Mouse (Mus musculus): ENCODE results near the gene Tpm1. TPM values are rescaled to one million over a fixed set of nuclear protein-coding genes. Genes with fewer than 3 reads are reported as not detected.

The Tpm1 gene
- polyA plus RNA-seq, 1 experiment: 1,516 TPM

DNA sequence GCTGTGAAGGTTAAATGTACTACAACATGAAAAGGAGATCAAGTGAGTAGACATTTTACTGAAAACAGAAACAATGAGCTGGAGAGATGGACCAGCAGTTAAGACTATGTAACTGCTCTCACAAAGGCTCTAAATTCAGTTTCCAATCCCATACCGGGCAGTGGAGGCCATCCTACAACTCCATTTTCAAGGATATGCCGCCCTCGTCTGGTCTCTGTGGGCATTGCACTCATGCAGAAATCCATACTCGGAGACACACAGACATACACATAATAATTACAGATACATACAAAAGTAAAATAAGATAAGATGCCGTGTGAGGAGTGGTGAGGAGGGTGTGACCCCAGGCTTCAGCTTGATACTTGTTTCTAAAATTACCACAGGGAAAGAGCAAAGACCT is 68.7 kb downstream of the Tpm1 start:
- Histone ChIP-seq H3K4me3 (ENCODE audit: low read depth, low read length) (no peak overlapping the region), H3K27me3 (ENCODE audit: control insufficient read depth, insufficient read depth, low read length, poor library complexity, severe bottlenecking) (peaks cover 1% of the 10 kb centered on the region; the same call in 1 of the 2 replicates), H3K9me3 (replicated peaks; ENCODE audit: control insufficient read depth, insufficient read depth, low read length, poor library complexity, severe bottlenecking) (no peaks in the 10 kb centered on the region), H3K27ac (ENCODE audit: insufficient read depth, low read length) (no peak overlapping the region), H3K4me1 (ENCODE audit: control insufficient read depth, insufficient read depth, low read length) (no peaks in the 10 kb centered on the region), H3K9ac (ENCODE audit: low read depth, poor library complexity, severe bottlenecking) (no peak overlapping the region), H3K36me3 (ENCODE audit: control insufficient read depth, insufficient read depth, low read length, poor library complexity, severe bottlenecking) (no peaks in the 10 kb centered on the region)
- no peak for TF ChIP-seq EP300 (IDR thresholded peaks at IDR 0.05; ENCODE audit: insufficient read depth, low read depth, low read length)
- no peak for TF ChIP-seq POLR2A (IDR thresholded peaks at IDR 0.05; ENCODE audit: insufficient read depth, low read length)
- TF ChIP-seq CTCF (IDR thresholded peaks at IDR 0.05; ENCODE audit: low read depth, low read length): peak; percentile 72

DNA sequence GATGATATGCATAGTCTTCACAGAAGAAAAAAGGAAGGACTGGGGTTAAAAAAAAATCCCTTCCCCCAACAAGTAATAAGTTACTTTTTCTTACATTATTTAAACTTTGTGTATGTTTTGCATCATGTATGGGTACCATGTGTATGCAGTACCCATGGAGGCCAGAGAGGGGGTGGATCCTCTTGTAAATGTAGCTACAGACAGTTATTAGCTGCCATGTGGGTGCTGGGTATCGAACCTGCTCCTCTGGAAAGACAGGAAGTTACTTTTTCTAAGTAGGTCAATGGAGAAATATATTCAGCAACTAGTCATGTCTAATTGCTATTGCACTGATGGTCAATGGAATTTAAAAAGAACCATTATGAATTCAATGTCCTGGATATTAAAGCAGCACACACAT is 70.7 kb downstream of the Tpm1 start:
- Histone ChIP-seq H3K27ac (ENCODE audit: insufficient read depth, low read length) (no peak overlapping the region), H3K4me1 (ENCODE audit: control insufficient read depth, insufficient read depth, low read length) (no peaks in the 10 kb centered on the region), H3K4me3 (ENCODE audit: low read depth, low read length) (no peak overlapping the region), H3K9me3 (replicated peaks; ENCODE audit: control insufficient read depth, insufficient read depth, low read length, poor library complexity, severe bottlenecking) (no peaks in the 10 kb centered on the region), H3K9ac (ENCODE audit: low read depth, poor library complexity, severe bottlenecking) (no peak overlapping the region), H3K27me3 (ENCODE audit: control insufficient read depth, insufficient read depth, low read length, poor library complexity, severe bottlenecking) (peaks cover 1% of the 10 kb centered on the region; the same call in 1 of the 2 replicates), H3K36me3 (ENCODE audit: control insufficient read depth, insufficient read depth, low read length, poor library complexity, severe bottlenecking) (no peaks in the 10 kb centered on the region)
- TF ChIP-seq EP300 (IDR thresholded peaks at IDR 0.05; ENCODE audit: insufficient read depth, low read depth, low read length) (no peak), POLR2A (IDR thresholded peaks at IDR 0.05; ENCODE audit: insufficient read depth, low read length) (no peak), CTCF (IDR thresholded peaks at IDR 0.05; ENCODE audit: low read depth, low read length) (no peak)

DNA sequence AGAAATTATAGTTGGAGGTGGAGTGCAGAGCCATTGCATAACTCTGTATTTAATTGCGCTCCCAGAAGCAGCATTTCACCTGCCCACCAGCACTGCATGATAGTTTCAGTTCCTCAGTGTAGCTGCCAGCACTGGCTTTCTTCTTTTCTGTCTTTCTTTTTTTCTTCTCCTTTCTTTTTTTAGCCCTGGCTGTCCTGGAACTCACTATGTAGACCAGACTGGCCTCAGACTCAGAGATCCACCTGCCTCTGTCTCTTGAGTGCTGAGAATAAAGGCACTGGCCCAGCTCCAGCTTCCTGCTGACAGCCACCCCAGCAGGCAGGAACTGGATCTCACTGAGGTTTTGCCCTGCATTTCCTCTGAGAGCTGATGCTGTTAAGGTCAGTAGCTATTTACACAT is 71.2 kb downstream of the Tpm1 start:
- TF ChIP-seq CTCF (IDR thresholded peaks at IDR 0.05; ENCODE audit: low read depth, low read length): no peak
- TF ChIP-seq EP300 (IDR thresholded peaks at IDR 0.05; ENCODE audit: insufficient read depth, low read depth, low read length): no peak
- TF ChIP-seq POLR2A (IDR thresholded peaks at IDR 0.05; ENCODE audit: insufficient read depth, low read length): no peak
- peaks cover 1% of the 10 kb centered on the region; the same call in 1 of the 2 replicates for H3K27me3 ChIP-seq (ENCODE audit: control insufficient read depth, insufficient read depth, low read length, poor library complexity, severe bottlenecking)
- H3K9ac ChIP-seq (ENCODE audit: low read depth, poor library complexity, severe bottlenecking): no peak overlapping the region
- no peaks in the 10 kb centered on the region for H3K36me3 ChIP-seq (ENCODE audit: control insufficient read depth, insufficient read depth, low read length, poor library complexity, severe bottlenecking)
- H3K4me3 ChIP-seq (ENCODE audit: low read depth, low read length): no peak overlapping the region
- H3K9me3 ChIP-seq (replicated peaks; ENCODE audit: control insufficient read depth, insufficient read depth, low read length, poor library complexity, severe bottlenecking): no peaks in the 10 kb centered on the region
- H3K4me1 ChIP-seq (ENCODE audit: control insufficient read depth, insufficient read depth, low read length): no peaks in the 10 kb centered on the region
- H3K27ac ChIP-seq (ENCODE audit: insufficient read depth, low read length): no peak overlapping the region

GRCm38 (mm10) chr9:66977121-66977520 is 72.1 kb downstream of the Tpm1 start:
- TF ChIP-seq CTCF (IDR thresholded peaks at IDR 0.05; ENCODE audit: low read depth, low read length) (no peak), EP300 (IDR thresholded peaks at IDR 0.05; ENCODE audit: insufficient read depth, low read depth, low read length) (no peak), POLR2A (IDR thresholded peaks at IDR 0.05; ENCODE audit: insufficient read depth, low read length) (no peak)
- H3K27me3 ChIP-seq (ENCODE audit: control insufficient read depth, insufficient read depth, low read length, poor library complexity, severe bottlenecking): peaks cover 1% of the 10 kb centered on the region; the same call in 1 of the 2 replicates
- no peaks in the 10 kb centered on the region for H3K36me3 ChIP-seq (ENCODE audit: control insufficient read depth, insufficient read depth, low read length, poor library complexity, severe bottlenecking)
- no peak overlapping the region for H3K9ac ChIP-seq (ENCODE audit: low read depth, poor library complexity, severe bottlenecking)
- H3K9me3 ChIP-seq (replicated peaks; ENCODE audit: control insufficient read depth, insufficient read depth, low read length, poor library complexity, severe bottlenecking): no peaks in the 10 kb centered on the region
- no peak overlapping the region for H3K27ac ChIP-seq (ENCODE audit: insufficient read depth, low read length)
- no peak overlapping the region for H3K4me3 ChIP-seq (ENCODE audit: low read depth, low read length)
- H3K4me1 ChIP-seq (ENCODE audit: control insufficient read depth, insufficient read depth, low read length): no peaks in the 10 kb centered on the region

DNA sequence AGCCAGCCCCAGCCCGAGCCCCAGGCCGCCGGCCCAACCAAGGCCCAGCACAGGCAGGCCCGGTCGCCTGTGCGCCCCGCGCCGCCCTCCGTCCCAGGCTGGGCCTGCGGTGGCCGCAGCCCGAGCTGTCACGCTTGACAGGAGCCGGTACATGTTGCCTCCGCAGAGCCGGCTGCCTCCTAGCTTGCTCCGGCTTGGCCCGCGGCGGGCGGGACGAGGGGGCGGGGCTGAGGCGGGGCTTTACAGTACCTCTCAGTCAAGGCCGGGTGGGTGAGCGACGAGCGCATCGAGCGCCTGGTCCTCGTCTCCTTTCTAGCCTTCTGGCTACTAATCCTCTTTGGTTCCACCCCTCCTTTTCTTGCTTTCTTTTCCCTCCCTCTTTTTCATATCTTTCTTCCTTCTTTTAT is 74.0 kb downstream of the Tpm1 start, which contains the start of gene Lactb:
Lactb (minus strand) TSS at position 246 of the 407 bp plus-strand sequence.
- Histone ChIP-seq H3K9me3 (replicated peaks; ENCODE audit: control insufficient read depth, insufficient read depth, low read length, poor library complexity, severe bottlenecking) (no peaks in the 10 kb centered on the region), H3K36me3 (ENCODE audit: control insufficient read depth, insufficient read depth, low read length, poor library complexity, severe bottlenecking) (no peaks in the 10 kb centered on the region), H3K4me3 (ENCODE audit: low read depth, low read length) (peak within 1 kb of the TSS; percentile 82), H3K4me1 (ENCODE audit: control insufficient read depth, insufficient read depth, low read length) (no peaks in the 10 kb centered on the region), H3K9ac (ENCODE audit: low read depth, poor library complexity, severe bottlenecking) (peak within 1 kb of the TSS; percentile 45), H3K27ac (ENCODE audit: insufficient read depth, low read length) (no peak within 1 kb of the TSS), H3K27me3 (ENCODE audit: control insufficient read depth, insufficient read depth, low read length, poor library complexity, severe bottlenecking) (no peaks in the 10 kb centered on the region; the same call in 1 of the 2 replicates)
- TF ChIP-seq CTCF (IDR thresholded peaks at IDR 0.05; ENCODE audit: low read depth, low read length): no peak
- no peak for TF ChIP-seq EP300 (IDR thresholded peaks at IDR 0.05; ENCODE audit: insufficient read depth, low read depth, low read length)
- no peak for TF ChIP-seq POLR2A (IDR thresholded peaks at IDR 0.05; ENCODE audit: insufficient read depth, low read length)

DNA sequence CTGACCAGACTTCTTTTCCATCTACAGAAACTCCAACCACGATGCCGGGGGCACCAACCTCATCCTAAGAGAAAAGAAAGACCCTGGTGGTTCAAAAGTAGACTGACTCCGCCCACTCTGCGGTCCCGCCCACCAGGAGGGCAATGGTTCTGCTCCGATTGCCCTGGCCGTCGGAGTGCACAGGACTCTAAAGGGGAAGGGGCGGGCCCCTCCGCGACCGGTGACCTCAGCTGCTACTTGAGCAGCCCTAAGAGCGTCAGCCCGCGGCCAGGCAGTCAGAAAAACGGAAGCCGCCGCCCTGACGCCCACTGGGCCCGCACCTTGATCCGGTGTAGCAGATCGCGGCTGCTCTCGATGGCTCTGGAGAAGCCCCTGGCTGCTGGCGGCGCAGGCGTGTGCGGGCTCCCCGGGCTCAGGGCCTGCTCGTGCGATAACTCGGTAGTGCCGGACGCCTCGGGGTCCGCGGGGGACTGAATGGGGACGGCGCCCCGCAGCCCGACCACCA is 74.4 kb downstream of the Tpm1 start:
- no peak for TF ChIP-seq EP300 (IDR thresholded peaks at IDR 0.05; ENCODE audit: insufficient read depth, low read depth, low read length)
- H3K4me3 ChIP-seq (ENCODE audit: low read depth, low read length): peak overlapping the region; percentile 82
- no peak overlapping the region for H3K27ac ChIP-seq (ENCODE audit: insufficient read depth, low read length)

More for the DNA sequence above, 74.4 kb downstream of the Tpm1 start:
- Histone ChIP-seq H3K4me1 (ENCODE audit: control insufficient read depth, insufficient read depth, low read length) (no peaks in the 10 kb centered on the region), H3K9ac (ENCODE audit: low read depth, poor library complexity, severe bottlenecking) (peak overlapping the region; percentile 45), H3K9me3 (replicated peaks; ENCODE audit: control insufficient read depth, insufficient read depth, low read length, poor library complexity, severe bottlenecking) (no peaks in the 10 kb centered on the region), H3K36me3 (ENCODE audit: control insufficient read depth, insufficient read depth, low read length, poor library complexity, severe bottlenecking) (no peaks in the 10 kb centered on the region), H3K27me3 (ENCODE audit: control insufficient read depth, insufficient read depth, low read length, poor library complexity, severe bottlenecking) (no peaks in the 10 kb centered on the region; the same call in 1 of the 2 replicates)

Other genes starting within 250 kb of the Tpm1 start
- gene Aph1c, start 214.7 kb downstream of the Tpm1 start, polyA plus RNA-seq (2011; ENCODE audit: insufficient read depth, insufficient read length, low read depth, missing spikeins): 1.9 and 2.1 TPM in 2 replicates
- 10.8 and 11.2 TPM in 2 replicates for gene Rab8b, start 129.7 kb downstream of the Tpm1 start, polyA plus RNA-seq (2011; ENCODE audit: insufficient read depth, insufficient read length, low read depth, missing spikeins)
- 880 and 921 TPM in 2 replicates for gene Rps27l, start 103.3 kb downstream of the Tpm1 start, polyA plus RNA-seq (2011; ENCODE audit: insufficient read depth, insufficient read length, low read depth, missing spikeins)
- 11.8 and 12.2 TPM in 2 replicates for gene Lactb, start 73.9 kb downstream of the Tpm1 start, polyA plus RNA-seq (2011; ENCODE audit: insufficient read depth, insufficient read length, low read depth, missing spikeins)

All from ES-Bruce4 (cell line).